Mouse (Mus musculus): ENCODE results near the gene Prr14l.
"Not testable (repeated sequence)": the region's sequence is repeated elsewhere in the genome, so short reads cannot be mapped to it uniquely, and the experiment has no call there.

Prr14l gene

GRCm38 (mm10) chr5:32853731-32854507 is at the start of gene Prr14l:
Gene Prr14l, minus strand, starts transcription at chr5:32854256.
- peak; percentile 99 to 100 for DNase-seq

- DNase-seq = no peak
Measured at GRCm38 (mm10) chr5:32886739-32887138, 32.7 kb upstream of the Prr14l start.

GRCm38 (mm10) chr5:32872346-32872745 is 18.3 kb upstream of the Prr14l start:
- no peak for DNase-seq

GRCm38 (mm10) chr5:32869389-32870024 is 15.5 kb upstream of the Prr14l start:
- no peak for DNase-seq

GRCm38 (mm10) chr5:32863253-32864228 is 9.5 kb upstream of the Prr14l start, which contains the start of gene Depdc5:
Gene Depdc5, plus strand, starts transcription at chr5:32863701.
- peak; percentile 97 to 98 for DNase-seq

DNA sequence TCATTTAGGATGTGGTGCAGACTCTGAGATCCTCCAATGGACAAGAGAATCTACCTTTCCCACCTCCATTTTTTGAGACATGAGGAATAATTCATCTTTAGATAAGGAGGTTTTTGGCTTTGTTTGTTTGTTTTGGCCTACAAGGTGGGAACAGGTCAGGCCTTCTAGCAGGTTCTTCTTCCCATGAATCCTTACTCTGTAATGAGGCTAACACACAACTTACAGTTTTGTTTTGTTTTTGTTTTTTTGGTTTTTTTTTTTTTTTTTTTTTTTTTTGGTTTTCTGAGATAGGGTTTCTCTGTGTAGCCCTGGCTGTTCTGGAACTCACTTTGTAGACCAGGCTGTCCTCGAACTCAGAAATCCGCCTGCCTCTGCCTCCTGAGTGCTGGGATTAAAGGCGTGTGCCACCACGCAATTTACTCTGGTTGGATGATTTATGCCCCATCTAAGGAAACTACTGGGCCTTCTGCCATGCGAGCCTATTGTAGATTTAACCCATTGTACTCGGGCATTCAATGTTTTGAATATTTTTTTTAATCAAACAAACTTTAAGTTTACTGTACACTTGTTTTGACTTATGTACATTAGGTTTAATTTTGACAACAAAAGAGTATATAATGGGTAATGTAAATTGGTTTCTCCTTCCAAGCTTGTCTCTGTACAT is 8.5 kb upstream of the Prr14l start:
- no peak for DNase-seq

- no peak for DNase-seq
Measured at GRCm38 (mm10) chr5:32861082-32861481, 7.0 kb upstream of the Prr14l start.

- DNase-seq = peak; percentile 36 to 43
Measured at GRCm38 (mm10) chr5:32857781-32858220, 3.7 kb upstream of the Prr14l start.

GRCm38 (mm10) chr5:32855274-32855673 is 1.2 kb upstream of the Prr14l start:
- DNase-seq = not testable (repeated sequence)

GRCm38 (mm10) chr5:32854818-32855217 is 762 bp upstream of the Prr14l start:
- no peak for DNase-seq

DNA sequence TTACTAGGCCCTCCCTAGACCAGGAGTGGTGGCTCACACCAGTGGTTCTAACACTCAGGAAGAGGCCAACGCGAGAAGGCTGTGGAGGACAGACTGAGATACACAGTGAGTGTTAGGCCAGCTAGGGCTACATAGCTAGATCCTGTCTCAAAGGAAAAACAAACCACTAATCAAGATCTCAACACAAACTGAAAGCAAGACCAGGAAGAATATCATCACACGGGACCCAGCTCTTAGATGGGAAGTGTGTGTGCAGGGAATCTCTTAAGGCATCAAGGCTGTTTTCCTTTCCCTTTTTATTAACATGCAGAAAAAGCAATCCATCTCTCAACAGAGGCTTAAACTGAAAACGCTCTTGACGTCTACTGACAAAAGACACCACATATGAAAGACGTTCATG is 2.0 kb downstream of the Prr14l start:
- DNase-seq = no peak

- DNase-seq = not testable (repeated sequence)
Measured at GRCm38 (mm10) chr5:32849580-32849979, 4.5 kb downstream of the Prr14l start.

DNA sequence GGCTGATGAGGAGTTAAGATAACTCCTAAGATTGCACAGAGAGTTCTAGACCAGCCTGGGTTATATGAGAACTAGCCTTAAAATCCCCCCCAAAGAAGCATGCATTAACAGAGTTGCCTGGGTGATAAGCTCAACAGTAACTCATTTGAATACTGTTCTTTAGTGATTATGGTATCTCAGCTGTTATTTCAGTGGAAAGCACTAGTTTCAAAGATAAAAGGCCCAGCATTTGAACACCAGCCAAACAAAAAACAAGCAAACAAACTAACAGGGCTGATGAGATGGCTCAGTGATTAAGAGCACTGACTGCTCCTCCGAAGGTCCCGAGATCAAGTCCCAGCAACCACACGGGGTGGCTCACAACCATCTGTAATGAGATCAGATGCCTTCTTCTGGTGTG is 4.9 kb downstream of the Prr14l start:
- no peak for DNase-seq

DNA sequence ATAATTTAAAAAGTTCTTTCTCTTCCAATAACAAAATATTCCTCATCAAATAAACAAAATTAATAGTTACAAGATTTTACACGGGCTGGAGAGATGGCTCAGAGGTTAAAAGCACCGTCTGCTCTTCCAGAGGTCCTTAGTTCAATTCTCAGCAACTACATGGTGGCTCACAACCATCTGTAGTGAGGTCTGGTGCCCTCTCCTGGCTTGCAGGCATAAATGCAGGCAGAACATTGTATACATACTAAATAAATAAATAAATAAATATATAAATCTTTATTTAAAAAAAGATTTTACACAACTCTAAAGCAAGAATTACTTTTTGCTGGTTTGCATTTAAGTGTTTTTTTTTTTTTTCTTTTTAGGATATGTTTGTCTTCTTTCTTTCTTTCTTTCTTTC is 14.0 kb downstream of the Prr14l start:
- no peak for DNase-seq

- DNase-seq = no peak
Measured at GRCm38 (mm10) chr5:32836976-32837375, 17.1 kb downstream of the Prr14l start.

GRCm38 (mm10) chr5:32834497-32834896 is 19.6 kb downstream of the Prr14l start:
- no peak for DNase-seq

DNA sequence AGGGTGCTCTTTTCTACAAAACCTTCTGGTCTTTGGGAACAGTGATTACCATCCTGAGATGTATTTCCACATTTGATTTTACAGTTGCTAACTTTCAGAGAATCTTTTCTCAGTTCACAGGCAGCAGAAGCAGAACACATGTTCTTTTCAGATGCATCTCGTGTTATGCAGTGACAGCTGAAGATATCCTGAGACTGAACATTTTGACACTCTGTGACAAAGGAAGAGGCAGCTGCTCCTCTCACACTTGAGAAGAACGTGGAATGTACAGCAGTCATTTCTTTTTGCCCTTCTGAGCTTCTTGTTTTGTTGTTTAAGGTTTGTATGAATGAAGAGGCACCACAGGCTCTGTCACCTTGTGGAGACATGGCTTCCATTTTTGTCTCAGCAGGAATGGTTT is 24.0 kb downstream of the Prr14l start:
- no peak for DNase-seq

DNA sequence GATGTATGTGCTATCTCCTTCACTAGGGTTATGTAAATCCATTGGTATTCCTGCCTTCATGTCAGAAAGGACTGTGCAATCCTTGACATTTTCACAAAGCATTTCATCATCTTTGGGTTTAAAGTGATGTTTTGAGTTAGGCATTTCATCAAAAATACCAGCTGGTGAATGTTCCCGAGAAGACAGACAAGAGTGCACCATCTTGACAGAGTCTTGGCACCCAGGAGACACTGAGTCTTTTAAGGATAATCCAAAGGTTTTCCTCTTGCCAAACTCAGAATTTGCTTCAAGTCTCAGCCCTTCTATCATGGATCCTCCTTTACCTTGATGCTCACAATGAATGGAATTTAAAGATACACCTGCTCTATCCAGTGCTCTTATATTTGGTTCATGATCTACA is 25.3 kb downstream of the Prr14l start:
- DNase-seq = not testable (repeated sequence)

DNA sequence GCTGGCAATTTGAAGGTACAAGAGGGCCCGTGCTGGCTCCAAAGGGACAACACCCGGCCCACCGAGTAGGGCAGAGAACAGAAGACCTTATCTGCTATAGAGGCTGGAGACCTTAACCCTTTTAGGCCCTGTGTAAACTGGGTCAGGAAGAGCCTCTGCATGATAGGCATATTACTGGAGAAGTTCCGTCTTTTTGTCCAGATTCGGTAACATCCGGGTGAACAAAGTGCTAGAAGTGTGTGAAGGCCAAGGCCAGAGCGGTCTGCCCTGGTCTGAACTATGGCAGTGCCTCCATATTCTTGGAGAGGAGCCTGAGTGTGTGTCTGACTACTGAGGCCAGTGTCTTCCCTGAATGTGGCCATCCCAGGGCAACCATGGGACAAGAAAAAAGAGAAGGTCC is 27.0 kb downstream of the Prr14l start, which contains the start of gene Gm20671:
TSS of gene Gm20671 (minus strand) at position 101 of the 400 bp plus-strand sequence.
- DNase-seq = no peak

DNA sequence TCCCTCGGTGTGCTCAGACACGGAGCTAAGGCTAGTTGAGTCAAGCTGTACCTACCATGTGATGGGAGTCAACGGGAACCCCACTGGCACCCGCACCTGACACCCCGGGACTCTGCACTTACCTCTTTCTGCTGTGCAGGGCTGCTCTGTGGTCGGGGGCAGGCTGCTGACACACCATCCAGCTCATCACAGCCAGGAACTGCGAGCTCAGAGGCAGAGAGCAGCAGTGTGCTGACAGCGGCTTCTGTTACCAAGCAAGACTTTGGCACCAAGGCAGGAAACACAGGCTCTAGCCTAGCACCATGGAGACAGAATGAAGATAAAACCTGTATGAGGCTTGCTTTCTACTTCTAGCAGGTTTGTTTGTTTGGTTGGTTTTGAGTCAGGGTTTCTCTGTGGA is 33.6 kb downstream of the Prr14l start:
- no peak for DNase-seq

GRCm38 (mm10) chr5:32815396-32815795 is 38.7 kb downstream of the Prr14l start:
- DNase-seq = no peak

GRCm38 (mm10) chr5:32786454-32786853 is 67.6 kb downstream of the Prr14l start:
- not testable (repeated sequence) for DNase-seq

All from thymus, postnatal 36 days (tissue).